Mouse (Mus musculus) liver, embryonic 16.5 days (tissue): ENCODE measurements around the gene Ankmy2. TPM values are rescaled to one million over a fixed set of nuclear protein-coding genes. Genes with fewer than 3 reads are reported as not detected.
A peak's percentile ranks its signal among the peaks of the same experiment; 100 is the strongest.

ENCODE experiments used
- ATAC-seq: fragments of 200-750 bp; cut with Nextera tagmentation; 2 replicates; pipeline ENCODE4 v1.8.0; 2017; ENCODE audit warnings: low read depth, mild to moderate bottlenecking, moderate number of reproducible peaks, moderate library complexity
- H3K27ac ChIP-seq: fragments of 300-500 bp; sonication (generic); 2 replicates; pipeline ENCODE4 v1.5.1; 2014; ENCODE audit warnings: mild to moderate bottlenecking, low read length
- H3K27me3 ChIP-seq: fragments of 300-500 bp; sonication (generic); 2 replicates; pipeline ENCODE4 v1.6.1; 2014; ENCODE audit warnings: low read depth, low read length, mixed read lengths; ENCODE audit not compliant: control insufficient read depth, insufficient read depth
- H3K36me3 ChIP-seq: fragments of 300-500 bp; sonication (generic); 2 replicates; pipeline ENCODE4 v1.6.1; 2014; ENCODE audit warnings: mild to moderate bottlenecking; ENCODE audit not compliant: control insufficient read depth, insufficient read depth
- H3K4me1 ChIP-seq: fragments of 300-500 bp; sonication (generic); 2 replicates; pipeline ENCODE4 v1.6.1; 2014; ENCODE audit warnings: low read depth, low read length, mixed read lengths; ENCODE audit not compliant: control insufficient read depth
- H3K4me2 ChIP-seq: fragments of 300-500 bp; sonication (generic); 2 replicates; pipeline ENCODE4 v1.6.1; 2014; ENCODE audit warnings: low read depth, low read length, mixed read lengths
- H3K4me3 ChIP-seq: fragments of 300-500 bp; sonication (generic); 2 replicates; pipeline ENCODE4 v1.5.1; 2014; ENCODE audit warnings: low read depth, mild to moderate bottlenecking, low read length
- H3K9ac ChIP-seq: fragments of 300-500 bp; sonication (generic); 2 replicates; pipeline ENCODE4 v1.6.1; 2014; ENCODE audit warnings: low read depth, low read length
- H3K9me3 ChIP-seq: fragments of 300-500 bp; sonication (generic); replicated peaks from 2 replicates; pipeline ENCODE4 v1.6.1; 2016; ENCODE audit warnings: low read length; ENCODE audit not compliant: control insufficient read depth
- WGBS: fragments of 180-500 bp; shearing (Covaris S2); extraction: QIAGEN DNeasy Blood & Tissue Kit; methylation state at CpG from one replicate; pipeline ENCODE4 v1.1.7; 2014; ENCODE audit not compliant: insufficient replicate concordance; 5-methylcytosine and 5-hydroxymethylcytosine counted together
- polyA plus RNA-seq: library from polyadenylated mRNA; unstranded; fragments of >200 nt; fragmentation: Nextera tagmentation; extraction: Ambion mirVana; gene quantifications from 2 replicates; pipeline ENCODE4 v1.2.1, GENCODE M21; 2015

Gene Ankmy2
- polyA plus RNA-seq, 1 experiment from 2014 or later, result 6.9 TPM

DNA sequence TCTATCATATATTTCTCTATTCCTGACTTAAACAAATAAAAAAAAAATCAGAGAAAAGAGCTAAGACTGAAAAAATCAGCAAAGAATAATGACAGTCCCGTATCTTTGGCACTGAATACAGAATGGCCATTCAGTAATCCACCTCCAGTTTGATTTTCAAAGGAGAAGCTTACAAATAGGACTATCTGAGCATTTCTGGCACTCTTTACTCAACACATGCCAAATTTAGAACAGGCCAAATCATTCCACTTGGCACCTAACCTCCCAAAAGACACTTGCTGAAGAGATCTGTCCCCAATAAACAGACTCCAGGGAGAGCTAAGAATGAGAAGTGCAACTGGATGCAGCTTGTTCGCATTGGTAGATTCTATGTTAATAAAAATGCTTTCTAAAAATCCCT is 6.6 kb upstream of the Ankmy2 start:
- H3K9me3 ChIP-seq, result no peaks in the 10 kb centered on the region
- H3K36me3 ChIP-seq, result no peaks in the 10 kb centered on the region
- WGBS, result 77% methylated on average over 2 of the region's 2 CpGs
- H3K9ac ChIP-seq, result no peak overlapping the region
- no peak overlapping the region for H3K27ac ChIP-seq
- no peak overlapping the region for H3K4me3 ChIP-seq
- no peak for ATAC-seq
- H3K4me2 ChIP-seq, result no peak overlapping the region
- H3K4me1 ChIP-seq, result peaks cover 6% of the 10 kb centered on the region
- no peaks in the 10 kb centered on the region for H3K27me3 ChIP-seq

DNA sequence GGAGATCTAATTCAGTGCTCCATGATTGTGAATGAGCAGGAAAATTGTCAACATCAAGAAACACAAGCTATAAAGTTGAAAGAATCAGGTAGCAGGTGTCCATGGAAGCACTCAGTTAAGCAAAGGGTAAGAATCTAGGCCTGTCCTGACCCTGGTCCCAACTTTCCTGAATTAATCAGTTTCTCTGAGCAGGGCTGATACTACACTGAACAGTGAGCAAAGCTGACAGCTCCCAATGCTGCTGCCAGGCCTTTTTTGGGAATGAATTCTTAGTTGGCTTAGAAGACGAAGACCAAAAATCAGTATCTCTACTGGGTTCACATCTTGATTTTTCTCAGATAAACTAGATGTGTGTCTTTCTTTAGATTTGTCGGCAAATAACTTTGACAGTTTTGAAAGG is 6.2 kb upstream of the Ankmy2 start:
- Histone ChIP-seq H3K9me3 (no peaks in the 10 kb centered on the region), H3K27ac (no peak overlapping the region), H3K4me2 (no peak overlapping the region), H3K4me3 (no peak overlapping the region), H3K4me1 (peaks cover 6% of the 10 kb centered on the region), H3K27me3 (no peaks in the 10 kb centered on the region), H3K9ac (no peak overlapping the region), H3K36me3 (no peaks in the 10 kb centered on the region)
- no peak for ATAC-seq
- 74% methylated on average over 2 of the region's 2 CpGs for WGBS

DNA sequence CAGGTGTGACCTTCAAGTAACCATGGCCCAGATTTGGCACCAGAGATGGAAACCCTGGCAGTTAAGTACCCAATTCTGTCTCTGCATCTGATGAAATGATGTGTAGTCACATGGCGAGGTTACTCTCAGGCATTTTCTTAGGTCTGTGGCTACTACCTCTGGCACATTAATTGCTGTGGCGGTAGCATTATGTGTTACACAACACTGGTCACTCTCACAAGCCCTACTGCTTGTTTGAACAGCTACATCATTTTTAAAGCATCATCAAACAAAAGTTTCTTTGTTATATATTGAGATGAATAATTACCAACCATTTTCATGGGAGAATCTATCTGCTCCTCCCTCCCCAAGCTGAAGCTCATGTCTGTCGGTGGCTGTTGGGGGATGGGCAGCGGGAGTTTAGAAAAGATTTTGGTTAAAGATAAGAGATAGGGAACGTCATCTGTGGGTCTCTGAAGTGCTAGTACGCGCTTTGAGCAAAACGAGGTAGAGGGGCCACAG is 1.7 kb upstream of the Ankmy2 start:
- H3K27ac ChIP-seq, result no peak overlapping the region
- WGBS, result 12% methylated on average over 8 of the region's 8 CpGs
- no peak for ATAC-seq
- no peak overlapping the region for H3K9ac ChIP-seq
- no peaks in the 10 kb centered on the region for H3K27me3 ChIP-seq
- peak overlapping the region; percentile 84 for H3K4me3 ChIP-seq
- peaks cover 18% of the 10 kb centered on the region for H3K4me1 ChIP-seq
- peak overlapping the region; percentile 83 for H3K4me2 ChIP-seq
- H3K9me3 ChIP-seq, result no peaks in the 10 kb centered on the region
- no peaks in the 10 kb centered on the region for H3K36me3 ChIP-seq

DNA sequence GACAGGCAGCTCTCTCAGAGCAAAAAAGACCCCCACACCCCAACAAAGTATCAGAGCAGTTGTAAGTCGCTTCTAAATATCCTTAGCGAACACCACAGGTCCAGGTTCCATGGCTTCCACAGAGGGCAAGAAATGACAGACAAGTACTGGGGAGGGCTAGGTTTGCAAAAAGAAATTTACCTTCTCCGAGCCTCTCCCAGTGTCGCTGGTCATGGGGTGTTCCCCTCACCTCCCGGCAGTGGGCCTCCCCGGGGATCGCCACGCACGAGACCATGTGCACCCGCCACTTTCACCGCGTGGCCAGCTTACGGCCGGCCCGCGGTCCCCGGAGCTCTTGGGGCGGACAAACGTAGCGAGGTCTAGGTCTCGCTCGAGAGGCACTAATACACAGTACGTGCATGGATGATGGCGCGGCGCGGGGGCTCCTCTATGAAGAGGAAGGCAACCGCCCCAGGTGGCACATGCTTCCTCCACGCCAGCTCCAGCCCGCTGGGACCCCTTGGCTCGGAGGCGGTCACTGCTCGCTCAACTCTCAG is 745 bp upstream of the Ankmy2 start:
- H3K4me1 ChIP-seq, result peaks cover 18% of the 10 kb centered on the region
- WGBS, result under 1% methylated on average over 33 of the region's 33 CpGs
- ATAC-seq, result peak; percentile 15

DNA sequence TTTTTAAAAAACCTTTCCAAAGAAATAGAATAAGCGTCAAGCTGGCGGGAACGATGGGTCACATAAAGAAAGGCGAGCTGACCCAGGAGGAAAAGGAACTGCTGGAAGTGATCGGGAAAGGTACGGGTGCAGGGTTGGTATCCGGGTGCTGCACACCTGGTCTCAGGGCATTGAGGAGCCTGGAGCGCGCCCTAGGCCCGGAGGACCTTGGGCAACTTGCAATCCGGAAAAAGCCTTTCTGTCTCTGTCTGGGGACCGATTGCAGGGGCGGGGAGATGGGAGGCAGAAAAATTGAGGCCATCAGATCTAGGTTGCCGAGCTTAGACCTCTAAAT is 357 bp downstream of the Ankmy2 start:
- Histone ChIP-seq H3K36me3 (no peaks in the 10 kb centered on the region), H3K4me1 (peaks cover 18% of the 10 kb centered on the region), H3K9ac (peak overlapping the region; percentile 68), H3K27me3 (no peaks in the 10 kb centered on the region), H3K4me2 (peak overlapping the region; percentile 83), H3K4me3 (peak overlapping the region; percentile 84), H3K27ac (peak overlapping the region; percentile 87), H3K9me3 (no peaks in the 10 kb centered on the region)
- WGBS, result under 1% methylated on average over 14 of the region's 14 CpGs
- ATAC-seq, result peak; percentile 37

More for the DNA sequence above, 745 bp upstream of the Ankmy2 start:
- peak overlapping the region; percentile 84 for H3K4me3 ChIP-seq
- H3K36me3 ChIP-seq, result no peaks in the 10 kb centered on the region
- peak overlapping the region; percentile 80 for H3K9ac ChIP-seq
- H3K27me3 ChIP-seq, result no peaks in the 10 kb centered on the region
- H3K9me3 ChIP-seq, result no peaks in the 10 kb centered on the region
- H3K4me2 ChIP-seq, result peak overlapping the region; percentile 83
- peak overlapping the region; percentile 55; the same call in 1 of the 2 replicates for H3K27ac ChIP-seq

DNA sequence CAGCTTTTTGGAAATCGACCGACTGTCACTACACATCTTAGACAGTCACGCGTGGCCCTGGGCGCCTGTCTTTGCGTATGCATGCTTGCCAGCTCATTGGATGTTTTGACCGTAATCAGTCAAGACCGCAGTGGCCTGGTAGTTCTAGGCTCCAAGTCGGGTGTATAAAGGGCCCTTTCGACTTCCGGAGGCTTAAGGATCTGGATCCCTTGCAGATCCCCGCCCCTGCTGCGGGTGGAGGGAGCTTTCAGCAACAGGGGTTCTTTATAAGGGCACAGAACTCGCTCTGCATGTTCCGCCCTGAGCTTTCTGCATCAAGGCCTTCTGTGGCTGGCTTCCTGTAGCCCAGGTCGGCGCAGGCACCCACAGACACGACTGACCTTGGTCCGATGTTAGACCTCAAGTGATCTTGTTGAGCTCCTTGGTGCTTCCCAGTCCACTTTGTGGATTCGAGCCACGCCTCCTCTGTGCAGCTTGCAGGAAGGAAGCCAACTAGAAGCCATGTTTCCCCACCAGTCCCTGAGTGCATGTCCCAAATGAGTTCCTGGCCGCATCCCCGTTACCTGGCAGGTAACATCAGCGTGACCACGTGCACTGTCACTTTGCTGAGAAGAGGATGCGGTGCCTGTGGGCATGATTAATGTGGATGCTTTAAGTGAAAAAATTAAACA is 859 bp downstream of the Ankmy2 start, which contains the start of gene Bzw2:
Gene Bzw2 (minus strand): TSS at position 443 of the 671 bp plus-strand sequence.
- peak within 1 kb of the TSS; percentile 87 for H3K27ac ChIP-seq
- 2% methylated on average over 26 of the region's 26 CpGs for WGBS
- 0 out of 2 replicates have a peak, but pooled peaks have one; percentile 3 for ATAC-seq
- H3K4me1 ChIP-seq, result peaks cover 18% of the 10 kb centered on the region
- peak within 1 kb of the TSS; percentile 84 for H3K4me3 ChIP-seq
- no peaks in the 10 kb centered on the region for H3K27me3 ChIP-seq
- peak within 1 kb of the TSS; percentile 68 for H3K9ac ChIP-seq
- H3K9me3 ChIP-seq, result no peaks in the 10 kb centered on the region
- H3K4me2 ChIP-seq, result peak within 1 kb of the TSS; percentile 83
- no peaks in the 10 kb centered on the region for H3K36me3 ChIP-seq

DNA sequence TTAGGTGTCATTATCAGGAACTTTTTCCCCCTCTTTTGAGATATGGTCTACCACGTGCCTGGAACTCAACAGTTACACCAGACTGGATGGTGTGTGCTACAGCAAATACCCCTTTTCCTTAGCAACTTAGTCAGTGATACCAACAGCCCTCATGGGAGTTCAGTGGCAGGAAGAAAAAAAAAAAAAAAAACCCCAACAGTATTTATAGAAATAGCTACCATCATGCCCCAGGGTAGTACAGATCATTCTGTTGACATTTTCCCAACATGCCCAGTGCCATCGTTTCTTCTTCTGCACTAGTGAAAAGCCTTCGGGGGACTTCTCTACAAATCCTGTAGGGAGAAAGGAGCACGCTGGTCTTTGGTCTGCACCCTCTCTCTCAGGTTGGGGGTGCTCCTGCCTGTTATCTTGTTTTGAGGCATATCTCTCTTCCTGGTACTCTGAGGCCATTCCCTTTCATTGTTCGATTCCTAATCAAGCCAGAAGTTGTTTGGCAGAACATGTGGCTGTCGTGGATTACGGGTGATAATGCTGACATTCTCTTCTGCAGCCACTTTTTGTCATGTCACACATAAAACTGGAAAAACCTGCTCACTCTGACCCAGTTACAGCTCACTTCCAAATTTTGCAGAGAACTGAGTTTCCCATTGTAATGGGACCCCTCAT is 7.3 kb downstream of the Ankmy2 start:
- Histone ChIP-seq H3K9me3 (no peaks in the 10 kb centered on the region), H3K36me3 (no peaks in the 10 kb centered on the region), H3K4me3 (no peak overlapping the region), H3K4me2 (no peak overlapping the region), H3K27ac (no peak overlapping the region), H3K27me3 (no peaks in the 10 kb centered on the region), H3K9ac (no peak overlapping the region), H3K4me1 (no peaks in the 10 kb centered on the region; the same call in none of the 2 replicates)
- ATAC-seq, result no peak; the same call in 1 of the 2 replicates
- WGBS, result 28% methylated on average over 7 of the region's 7 CpGs

DNA sequence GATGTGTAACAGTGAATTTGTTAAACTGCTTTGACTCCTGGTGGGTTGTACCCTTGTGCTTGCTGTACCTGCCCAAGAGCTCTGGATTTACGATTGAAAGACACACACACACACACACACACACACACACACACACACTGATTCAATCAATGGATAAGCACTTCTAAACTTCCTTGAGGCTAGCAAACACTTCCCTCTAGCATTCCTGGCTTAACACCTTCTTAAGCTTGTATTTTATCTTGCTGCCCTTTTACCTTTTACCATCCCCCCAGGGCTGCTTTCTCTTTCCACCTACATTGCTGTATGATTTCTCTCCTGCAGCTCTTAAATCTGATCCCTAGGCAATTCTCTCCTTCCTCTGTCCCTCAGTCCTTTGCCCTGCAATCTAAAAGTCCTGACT is 8.4 kb downstream of the Ankmy2 start:
- no peaks in the 10 kb centered on the region; the same call in none of the 2 replicates for H3K4me1 ChIP-seq
- H3K4me3 ChIP-seq, result no peak overlapping the region
- no peaks in the 10 kb centered on the region for H3K9me3 ChIP-seq
- no peak overlapping the region for H3K27ac ChIP-seq
- ATAC-seq, result no peak
- H3K36me3 ChIP-seq, result no peaks in the 10 kb centered on the region
- no peak overlapping the region for H3K9ac ChIP-seq
- WGBS, result 47% methylated on average over 1 of the region's 1 CpGs
- H3K27me3 ChIP-seq, result no peaks in the 10 kb centered on the region
- no peak overlapping the region for H3K4me2 ChIP-seq

DNA sequence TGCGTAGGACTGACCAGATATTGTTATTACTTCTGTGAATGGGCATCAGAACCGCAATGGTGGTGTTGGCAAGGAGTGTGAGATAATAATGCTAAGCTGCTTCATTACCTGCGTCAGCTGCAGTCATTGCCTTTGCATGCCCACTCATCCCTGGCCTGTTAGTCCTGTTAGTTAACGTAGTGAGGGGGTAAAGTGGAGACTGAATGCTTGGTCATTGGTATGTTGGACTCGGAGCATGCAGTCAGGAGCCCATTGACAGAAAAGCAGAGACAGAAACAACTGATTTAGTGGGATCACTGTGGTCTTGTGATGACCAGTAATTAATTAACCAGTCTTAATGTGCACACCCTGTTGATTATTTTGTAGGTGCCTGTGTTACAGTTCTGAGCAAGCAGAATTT is 20.3 kb downstream of the Ankmy2 start:
- Histone ChIP-seq H3K27ac (no peak overlapping the region), H3K36me3 (no peaks in the 10 kb centered on the region)

More for the DNA sequence above, 20.3 kb downstream of the Ankmy2 start:
- Histone ChIP-seq H3K4me2 (no peak overlapping the region), H3K4me3 (no peak overlapping the region), H3K4me1 (no peaks in the 10 kb centered on the region), H3K9me3 (no peaks in the 10 kb centered on the region), H3K27me3 (no peaks in the 10 kb centered on the region), H3K9ac (no peak overlapping the region)
- 82% methylated on average over 5 of the region's 5 CpGs for WGBS
- no peak for ATAC-seq
